Mouse (Mus musculus) ES-Bruce4 (cell line): ENCODE measurements around the gene Uaca.

Experiments used
- EP300 ChIP-seq: IDR thresholded peaks from 2 replicates; pipeline ENCODE4 v1.6.1; 2011; ENCODE audit warnings: low read depth, low read length; ENCODE audit not compliant: insufficient read depth
- POLR2A ChIP-seq: IDR thresholded peaks from one replicate; pipeline ENCODE4 v1.8.1; 2011; ENCODE audit warnings: low read length; ENCODE audit not compliant: insufficient read depth

DNA sequence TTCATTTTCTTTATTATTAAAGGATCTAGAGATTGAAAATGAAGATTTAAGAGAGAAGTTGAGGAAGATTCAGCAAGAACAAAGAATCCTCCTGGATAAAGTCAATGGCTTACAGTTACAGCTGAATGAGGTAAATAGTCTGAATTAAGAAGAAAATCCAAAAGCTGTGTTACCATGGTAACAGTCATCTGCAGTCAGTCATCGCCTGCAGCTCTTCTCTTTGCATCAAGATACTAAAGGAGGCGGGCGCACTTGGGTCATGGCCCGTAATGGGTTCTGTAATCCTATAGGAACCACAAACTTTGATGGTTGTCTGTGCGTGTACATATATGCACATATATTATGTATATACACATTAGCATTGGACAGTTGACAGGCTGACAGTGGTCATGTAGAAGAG, 66.7 kb downstream of the Uaca start:
- no peak for TF ChIP-seq POLR2A
- TF ChIP-seq EP300, result no peak
